Mouse (Mus musculus): ENCODE data around the gene Arhgef19. TPM values are rescaled to one million over a fixed set of nuclear protein-coding genes. Genes with fewer than 3 reads are reported as not detected.
A peak's percentile ranks its signal among the peaks of the same experiment; 100 is the strongest.

Arhgef19 gene
- total RNA-seq (2021) = 10 to 100 TPM; 17.9 to 21.2 TPM
- long read RNA-seq, experiment 1, partial matches to known transcripts = 2 of 29 reads
- long read RNA-seq, experiment 1, other reads (novel, unspliced or antisense) = 27 of 29 reads
- long read RNA-seq, experiment 2, partial matches to known transcripts = 1 of 24 reads
- long read RNA-seq, experiment 2, other reads (novel, unspliced or antisense) = 23 of 24 reads

GRCm38 (mm10) chr4:141239388-141240125, at the start of gene Arhgef19:
Arhgef19 (plus strand) TSS chr4:141239499.
- DNase-seq (ENCODE audit: low spot score in 2 of 2) = peak; percentile 43 to 56

- DNase-seq (ENCODE audit: low spot score in 2 of 2) = no peak
These were observed 48.0 kb upstream of the Arhgef19 start for GRCm38 (mm10) chr4:141191294-141191693.

GRCm38 (mm10) chr4:141194553-141194952, 44.7 kb upstream of the Arhgef19 start:
- DNase-seq (ENCODE audit: low spot score in 2 of 2) = no peak

GRCm38 (mm10) chr4:141196981-141197685, 42.2 kb upstream of the Arhgef19 start:
- no peak for DNase-seq (ENCODE audit: low spot score in 2 of 2)

GRCm38 (mm10) chr4:141197686-141198035, 41.6 kb upstream of the Arhgef19 start:
- DNase-seq (ENCODE audit: low spot score in 2 of 2) = no peak

- no peak for DNase-seq (ENCODE audit: low spot score in 2 of 2)
These were observed 38.4 kb upstream of the Arhgef19 start for GRCm38 (mm10) chr4:141200906-141201305.

GRCm38 (mm10) chr4:141202192-141202591, 37.1 kb upstream of the Arhgef19 start:
- DNase-seq (ENCODE audit: low spot score in 2 of 2) = no peak

GRCm38 (mm10) chr4:141204580-141205061, 34.7 kb upstream of the Arhgef19 start:
- peak; percentile 41 to 47 for DNase-seq (ENCODE audit: low spot score in 2 of 2)

GRCm38 (mm10) chr4:141207081-141207480, 32.2 kb upstream of the Arhgef19 start:
- DNase-seq (ENCODE audit: low spot score in 2 of 2) = no peak

GRCm38 (mm10) chr4:141210524-141211219, 28.6 kb upstream of the Arhgef19 start:
- no peak for DNase-seq (ENCODE audit: low spot score in 2 of 2)

GRCm38 (mm10) chr4:141211646-141212045, 27.7 kb upstream of the Arhgef19 start:
- DNase-seq (ENCODE audit: low spot score in 2 of 2) = no peak

- DNase-seq (ENCODE audit: low spot score in 2 of 2) = no peak
These were observed 26.4 kb upstream of the Arhgef19 start for GRCm38 (mm10) chr4:141212892-141213291.

- no peak for DNase-seq (ENCODE audit: low spot score in 2 of 2)
These were observed 26.0 kb upstream of the Arhgef19 start for GRCm38 (mm10) chr4:141213342-141213741.

GRCm38 (mm10) chr4:141213770-141214336, 25.4 kb upstream of the Arhgef19 start, which contains the start of gene Rsg1:
Rsg1 (plus strand) TSS chr4:141213956.
- DNase-seq (ENCODE audit: low spot score in 2 of 2) = peak; percentile 94 to 95

GRCm38 (mm10) chr4:141214337-141214851, 24.9 kb upstream of the Arhgef19 start:
- no peak for DNase-seq (ENCODE audit: low spot score in 2 of 2)

GRCm38 (mm10) chr4:141219583-141220213, 19.6 kb upstream of the Arhgef19 start:
- no peak for DNase-seq (ENCODE audit: low spot score in 2 of 2)

- DNase-seq (ENCODE audit: low spot score in 2 of 2) = no peak
These were observed 17.5 kb upstream of the Arhgef19 start for GRCm38 (mm10) chr4:141221848-141222247.

- no peak for DNase-seq (ENCODE audit: low spot score in 2 of 2)
These were observed 16.5 kb upstream of the Arhgef19 start for GRCm38 (mm10) chr4:141222752-141223151.

- DNase-seq (ENCODE audit: low spot score in 2 of 2) = no peak
These were observed 10.6 kb upstream of the Arhgef19 start for GRCm38 (mm10) chr4:141228687-141229086.

- DNase-seq (ENCODE audit: low spot score in 2 of 2) = no peak
These were observed 6.1 kb upstream of the Arhgef19 start for GRCm38 (mm10) chr4:141233196-141233595.
